In genomic region chr12:33480975-33481374, GRCm38 (mm10) we compare ENCODE assay signal across 10 mouse cellular contexts. TPM values are rescaled to one million over a fixed set of nuclear protein-coding genes. Genes with fewer than 3 reads are reported as not detected.
A peak's percentile ranks its signal among the peaks of the same experiment; 100 is the strongest.
DNase-seq lines count a peak whose midpoint lies in the region; ATAC-seq and TF ChIP-seq lines count a peak whose summit lies in the region.
"Had no signal": no experiment of that assay in that cellular context is flagged by ENCODE, and none has a peak within 500 bp of the region (broad histone marks: within the 10 kb centered on the region; RNA-seq: fewer than 3 reads in every experiment).

No protein-coding gene starts in this region.

- H3K4me2 ChIP-seq in forebrain, embryonic 11.5 days (ENCODE audit: low read depth, low read length, severe bottlenecking): no peak overlapping the region
- no peak overlapping the region for H3K4me2 ChIP-seq in lung, postnatal 0 days (replicated peaks; ENCODE audit: low read depth, low read length)
- H3K4me2 ChIP-seq in embryonic facial prominence, embryonic 14.5 days (ENCODE audit: low read depth, low read length): no peak overlapping the region
- H3K4me2 ChIP-seq in neural tube, embryonic 14.5 days (ENCODE audit: low read depth, low read length): no peak overlapping the region

- DNase-seq in forebrain, embryonic 11.5 days (ENCODE audit: low spot score): no peak
- no peak for DNase-seq in forebrain, embryonic 10.5 days (ENCODE audit: extremely low spot score, low spot score)
- peak; percentile 41 for DNase-seq in lung, postnatal 0 days (ENCODE audit: low spot score)
- DNase-seq in lung, postnatal 14 days: no peak
- DNase-seq in embryonic facial prominence, embryonic 14.5 days (ENCODE audit: low spot score): peak; percentile 60
- no peak for DNase-seq in kidney, postnatal 14 days
- no peak for DNase-seq in kidney, adult 18-20 months
- DNase-seq: lung, postnatal 10 days had no signal

- H3K36me3 ChIP-seq in forebrain, embryonic 11.5 days (ENCODE audit: control insufficient read depth, insufficient read depth, low read length): no peaks in the 10 kb centered on the region
- H3K36me3 ChIP-seq in forebrain, embryonic 10.5 days (replicated peaks): no peaks in the 10 kb centered on the region
- no peaks in the 10 kb centered on the region for H3K36me3 ChIP-seq in lung, postnatal 0 days (ENCODE audit: insufficient read depth, low read length)
- no peaks in the 10 kb centered on the region for H3K36me3 ChIP-seq in embryonic facial prominence, embryonic 14.5 days (ENCODE audit: control insufficient read depth, insufficient read depth, low read length)
- no peaks in the 10 kb centered on the region for H3K36me3 ChIP-seq in neural tube, embryonic 14.5 days (ENCODE audit: control insufficient read depth, insufficient read depth, low read length)

- ATAC-seq in forebrain, embryonic 11.5 days (replicated peaks; ENCODE audit: low FRiP score): peak; percentile 39; the same call in 1 of the 2 replicates
- ATAC-seq in lung, postnatal 0 days: no peak
- peak; percentile 53; the same call in 1 of the 2 replicates for ATAC-seq in embryonic facial prominence, embryonic 14.5 days (ENCODE audit: low read depth)
- peak; percentile 46; the same call in 1 of the 2 replicates for ATAC-seq in neural tube, embryonic 14.5 days (ENCODE audit: low read depth)

- no peaks in the 10 kb centered on the region for H3K27me3 ChIP-seq in forebrain, embryonic 11.5 days (ENCODE audit: control insufficient read depth, insufficient read depth, low read length)
- H3K27me3 ChIP-seq in forebrain, embryonic 10.5 days (ENCODE audit: poor library complexity, severe bottlenecking): no peaks in the 10 kb centered on the region
- no peaks in the 10 kb centered on the region for H3K27me3 ChIP-seq in lung, postnatal 0 days (replicated peaks; ENCODE audit: insufficient read depth, low read length)
- no peaks in the 10 kb centered on the region for H3K27me3 ChIP-seq in embryonic facial prominence, embryonic 14.5 days (replicated peaks; ENCODE audit: control insufficient read depth, insufficient read depth, low read length)
- no peaks in the 10 kb centered on the region for H3K27me3 ChIP-seq in neural tube, embryonic 14.5 days (ENCODE audit: control insufficient read depth, insufficient read depth, low read length)

- H3K9ac ChIP-seq in forebrain, embryonic 11.5 days (ENCODE audit: low read length): no peak overlapping the region
- no peak overlapping the region for H3K9ac ChIP-seq in lung, postnatal 0 days (replicated peaks; ENCODE audit: low read depth)
- H3K9ac ChIP-seq in embryonic facial prominence, embryonic 14.5 days (ENCODE audit: low read depth, low read length): no peak overlapping the region
- no peak overlapping the region for H3K9ac ChIP-seq in neural tube, embryonic 14.5 days (replicated peaks; ENCODE audit: low read depth, low read length)

- H3K9me3 ChIP-seq in forebrain, embryonic 11.5 days (ENCODE audit: control insufficient read depth, low read length): no peaks in the 10 kb centered on the region
- no peaks in the 10 kb centered on the region for H3K9me3 ChIP-seq in forebrain, embryonic 10.5 days
- H3K9me3 ChIP-seq in lung, postnatal 0 days (ENCODE audit: low read length): no peaks in the 10 kb centered on the region
- no peaks in the 10 kb centered on the region for H3K9me3 ChIP-seq in embryonic facial prominence, embryonic 14.5 days (ENCODE audit: control insufficient read depth, low read length)
- H3K9me3 ChIP-seq in neural tube, embryonic 14.5 days (ENCODE audit: control insufficient read depth, low read length): no peaks in the 10 kb centered on the region

- TF ChIP-seq CTCF in lung, postnatal 0 days (IDR thresholded peaks at IDR 0.05): peak; percentile 59

- H3K4me1 ChIP-seq in forebrain, embryonic 11.5 days (replicated peaks; ENCODE audit: control insufficient read depth, insufficient read depth, low read length): no peaks in the 10 kb centered on the region
- H3K4me1 ChIP-seq in forebrain, embryonic 10.5 days: no peaks in the 10 kb centered on the region
- H3K4me1 ChIP-seq in lung, postnatal 0 days (ENCODE audit: insufficient read depth, low read depth, low read length): no peaks in the 10 kb centered on the region
- no peaks in the 10 kb centered on the region for H3K4me1 ChIP-seq in embryonic facial prominence, embryonic 14.5 days (ENCODE audit: control insufficient read depth, insufficient read depth, low read length)
- no peaks in the 10 kb centered on the region for H3K4me1 ChIP-seq in neural tube, embryonic 14.5 days (ENCODE audit: control insufficient read depth, insufficient read depth, low read length)

- H3K27ac ChIP-seq in forebrain, embryonic 11.5 days (ENCODE audit: low read depth, low read length): no peak overlapping the region
- H3K27ac ChIP-seq in forebrain, embryonic 10.5 days: no peak overlapping the region
- H3K27ac ChIP-seq in lung, postnatal 0 days (ENCODE audit: low read length): no peak overlapping the region
- no peak overlapping the region for H3K27ac ChIP-seq in embryonic facial prominence, embryonic 14.5 days (replicated peaks; ENCODE audit: low read depth, low read length)
- no peak overlapping the region for H3K27ac ChIP-seq in neural tube, embryonic 14.5 days (ENCODE audit: low read depth, low read length)

- no peak for TF ChIP-seq EP300 in lung, postnatal 0 days (IDR thresholded peaks at IDR 0.05)

- H3K4me3 ChIP-seq in forebrain, embryonic 11.5 days (ENCODE audit: low read depth, low read length): no peak overlapping the region
- H3K4me3 ChIP-seq in forebrain, embryonic 10.5 days: no peak overlapping the region
- H3K4me3 ChIP-seq in lung, postnatal 0 days (ENCODE audit: low read depth, low read length): no peak overlapping the region
- H3K4me3 ChIP-seq in embryonic facial prominence, embryonic 14.5 days (ENCODE audit: low read depth, low read length): no peak overlapping the region
- no peak overlapping the region for H3K4me3 ChIP-seq in neural tube, embryonic 14.5 days (ENCODE audit: low read depth, low read length)
- H3K4me3 ChIP-seq: erythroblast, embryonic 14.5 days had no signal

- 24% methylated on average over 5 of the region's 5 CpGs for WGBS in forebrain, embryonic 11.5 days
- 27% methylated on average over 5 of the region's 5 CpGs for WGBS in forebrain, embryonic 10.5 days
- 26% methylated on average over 5 of the region's 5 CpGs for WGBS in lung, postnatal 0 days
- WGBS in embryonic facial prominence, embryonic 14.5 days: 20% methylated on average over 5 of the region's 5 CpGs
- WGBS in neural tube, embryonic 14.5 days: 26% methylated on average over 5 of the region's 5 CpGs

RNA-seq across cellular contexts. Expression of gene Twistnb, which starts 51.5 kb away (rescaled TPM):
- 42.6 and 46.3 TPM in 2 replicates for polyA plus RNA-seq in forebrain, embryonic 11.5 days (2014; fragmentation: Nextera tagmentation; extraction: Ambion mirVana)
- polyA plus RNA-seq in forebrain, embryonic 10.5 days (2016; fragmentation: Nextera tagmentation; extraction: Ambion mirVana): 63.9 and 79.8 TPM in 2 replicates
- 52.4 and 57.2 TPM in 2 replicates for polyA plus RNA-seq in lung, postnatal 0 days (2015; fragmentation: Nextera tagmentation; extraction: Ambion mirVana)
- polyA plus RNA-seq in embryonic facial prominence, embryonic 14.5 days (2014; fragmentation: Nextera tagmentation; extraction: Ambion mirVana): 46.3 and 59.2 TPM in 2 replicates
- 40.7 and 55.5 TPM in 2 replicates for polyA plus RNA-seq in neural tube, embryonic 14.5 days (2014; fragmentation: Nextera tagmentation; extraction: Ambion mirVana)

Comparison
In these comparisons a context has a peak if more than half of its experiments do, and no peak if none do; other contexts are left out.
1. DNase-seq: peak in lung, postnatal 0 days (single experiment) and embryonic facial prominence, embryonic 14.5 days (single experiment); none in forebrain, embryonic 11.5 days (single experiment), forebrain, embryonic 10.5 days (single experiment), lung, postnatal 14 days (single experiment), kidney, postnatal 14 days (single experiment) and kidney, adult 18-20 months (single experiment).